Comparison of ENCODE assay signal across 29 mouse cellular contexts in the genomic region with DNA sequence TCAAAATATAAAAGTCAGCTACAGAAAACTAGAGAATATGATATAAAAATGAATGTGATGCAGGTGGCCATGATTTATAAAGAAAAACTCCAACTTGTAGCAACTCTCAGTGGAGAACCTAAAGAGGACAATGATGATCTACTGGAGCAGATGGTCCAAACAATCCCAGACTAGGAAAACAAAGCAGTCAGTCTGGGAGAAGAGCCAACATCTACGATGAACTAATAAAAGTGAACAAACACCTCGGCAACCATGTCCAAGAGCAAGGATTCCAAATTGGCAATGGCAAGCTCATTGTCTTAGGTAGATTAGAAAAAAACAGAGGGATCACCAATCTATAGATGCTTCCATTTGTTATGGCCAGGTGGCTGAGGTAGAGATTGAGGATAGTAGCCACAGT.
DNase-seq lines count a peak whose midpoint lies in the region; ATAC-seq and TF ChIP-seq lines count a peak whose summit lies in the region.
"Had no signal": no experiment of that assay in that cellular context is flagged by ENCODE, and none has a peak within 500 bp of the region (broad histone marks: within the 10 kb centered on the region; RNA-seq: fewer than 3 reads in every experiment).

No protein-coding gene starts in this region.

- no peak for ATAC-seq in hindbrain, postnatal 0 days
- no peak for ATAC-seq in hindbrain, embryonic 11.5 days (ENCODE audit: low FRiP score)
- ATAC-seq: CD4-positive, CD25-positive, alpha-beta regulatory T cell, adult 4 months; forebrain, embryonic 13.5 days; hindbrain, embryonic 16.5 days; intestine, embryonic 15.5 days; midbrain, embryonic 15.5 days had no signal

- H3K4me2 ChIP-seq in hindbrain, postnatal 0 days (ENCODE audit: low read depth, low read length) = no peak overlapping the region
- no peak overlapping the region for H3K4me2 ChIP-seq in hindbrain, embryonic 11.5 days (replicated peaks; ENCODE audit: low read depth, low read length)
- H3K4me2 ChIP-seq: forebrain, embryonic 13.5 days; heart, embryonic 13.5 days; intestine, embryonic 15.5 days; liver, embryonic 13.5 days; midbrain, embryonic 15.5 days; neural tube, embryonic 12.5 days had no signal

- H3K27me3 ChIP-seq in hindbrain, postnatal 0 days (ENCODE audit: insufficient read depth, low read length) = no peaks in the 10 kb centered on the region
- H3K27me3 ChIP-seq in hindbrain, embryonic 11.5 days (ENCODE audit: control insufficient read depth, insufficient read depth, low read length) = no peaks in the 10 kb centered on the region
- H3K27me3 ChIP-seq: forebrain, embryonic 13.5 days; heart, embryonic 13.5 days; intestine, embryonic 15.5 days; liver, embryonic 13.5 days; midbrain, embryonic 15.5 days; neural tube, embryonic 12.5 days had no signal

- H3K27ac ChIP-seq in hindbrain, postnatal 0 days = no peak overlapping the region
- no peak overlapping the region for H3K27ac ChIP-seq in hindbrain, embryonic 11.5 days (ENCODE audit: low read depth, low read length)
- H3K27ac ChIP-seq: forebrain, embryonic 13.5 days; gastrocnemius, adult 2 months; heart, adult 2 months; heart, embryonic 13.5 days; hindbrain, embryonic 10.5 days; intestine, embryonic 15.5 days; layer of hippocampus, adult 2 months; liver, embryonic 13.5 days; macrophage; midbrain, embryonic 15.5 days; neural tube, embryonic 12.5 days had no signal

- H3K9ac ChIP-seq in hindbrain, postnatal 0 days (replicated peaks; ENCODE audit: low read length) = no peak overlapping the region
- H3K9ac ChIP-seq in hindbrain, embryonic 11.5 days (ENCODE audit: low read depth, low read length) = no peak overlapping the region
- H3K9ac ChIP-seq: forebrain, embryonic 13.5 days; heart, embryonic 13.5 days; intestine, embryonic 15.5 days; liver, embryonic 13.5 days; midbrain, embryonic 15.5 days; neural tube, embryonic 12.5 days had no signal

- 35% methylated on average over 2 of the region's 2 CpGs for WGBS in hindbrain, postnatal 0 days
- 82% methylated on average over 2 of the region's 2 CpGs for WGBS in hindbrain, embryonic 11.5 days

- H3K4me3 ChIP-seq in hindbrain, postnatal 0 days (ENCODE audit: low read length) = no peak overlapping the region
- no peak overlapping the region for H3K4me3 ChIP-seq in hindbrain, embryonic 11.5 days (ENCODE audit: low read depth, low read length)
- H3K4me3 ChIP-seq: forebrain, embryonic 13.5 days; gastrocnemius, adult 2 months; heart, adult 2 months; heart, embryonic 13.5 days; hindbrain, embryonic 10.5 days; intestine, embryonic 15.5 days; layer of hippocampus, adult 2 months; liver, embryonic 13.5 days; midbrain, embryonic 15.5 days; myocyte; neural tube, embryonic 12.5 days had no signal

- DNase-seq in hindbrain, postnatal 0 days (ENCODE audit: low spot score) = peak; percentile 8
- no peak for DNase-seq in hindbrain, embryonic 11.5 days (ENCODE audit: low spot score)
- peak; percentile 38 for DNase-seq in brain, adult 2 months (ENCODE audit: low read depth, low spot score)
- DNase-seq in cerebellum, adult 11-12 months = peak; percentile 30
- peak; percentile 58 for DNase-seq in cerebellum, adult 9-11 months
- DNase-seq in thymus, postnatal 4 days = no peak
- DNase-seq in gastrocnemius, postnatal 10 days = no peak
- DNase-seq: adrenal gland, postnatal 14 days; gastrocnemius, adult 2 months; heart, adult 2 months; heart, postnatal 10 days; kidney, adult 2 months; kidney, postnatal 36 days; layer of hippocampus, postnatal 36 days; left cerebral cortex, postnatal 4 days; liver, embryonic 13.5 days; lung, adult 2 months; lung, postnatal 10 days had no signal

- H3K9me3 ChIP-seq in hindbrain, postnatal 0 days (ENCODE audit: low read length) = no peaks in the 10 kb centered on the region
- no peaks in the 10 kb centered on the region for H3K9me3 ChIP-seq in hindbrain, embryonic 11.5 days (ENCODE audit: control insufficient read depth, low read length)
- H3K9me3 ChIP-seq: forebrain, embryonic 13.5 days; heart, embryonic 13.5 days; hindbrain, embryonic 10.5 days; intestine, embryonic 15.5 days; liver, embryonic 13.5 days; midbrain, embryonic 15.5 days; neural tube, embryonic 12.5 days had no signal

- H3K4me1 ChIP-seq in hindbrain, postnatal 0 days (ENCODE audit: insufficient read depth, low read length) = no peaks in the 10 kb centered on the region
- no peaks in the 10 kb centered on the region for H3K4me1 ChIP-seq in hindbrain, embryonic 11.5 days (replicated peaks; ENCODE audit: control insufficient read depth, insufficient read depth, low read length)
- H3K4me1 ChIP-seq: forebrain, embryonic 13.5 days; heart, embryonic 13.5 days; hindbrain, embryonic 10.5 days; intestine, embryonic 15.5 days; liver, embryonic 13.5 days; midbrain, embryonic 15.5 days; neural tube, embryonic 12.5 days had no signal

- TF ChIP-seq CTCF in hindbrain, postnatal 0 days (IDR thresholded peaks at IDR 0.05; ENCODE audit: low read depth) = no peak

- no peaks in the 10 kb centered on the region for H3K36me3 ChIP-seq in hindbrain, postnatal 0 days (ENCODE audit: insufficient read depth, low read length)
- no peaks in the 10 kb centered on the region for H3K36me3 ChIP-seq in hindbrain, embryonic 11.5 days (ENCODE audit: control insufficient read depth, insufficient read depth, low read length)
- H3K36me3 ChIP-seq: heart, embryonic 13.5 days; hindbrain, embryonic 10.5 days; intestine, embryonic 15.5 days; liver, embryonic 13.5 days; midbrain, embryonic 15.5 days; neural tube, embryonic 12.5 days had no signal

Comparison
In these comparisons a context has a peak if more than half of its experiments do, and no peak if none do; other contexts are left out.
1. DNase-seq: peak in hindbrain, postnatal 0 days (single experiment), brain, adult 2 months (single experiment), cerebellum, adult 11-12 months (single experiment) and cerebellum, adult 9-11 months (single experiment); none in hindbrain, embryonic 11.5 days (single experiment), thymus, postnatal 4 days (single experiment) and gastrocnemius, postnatal 10 days (single experiment).